Mouse (Mus musculus) cerebellum, adult 2 months (tissue): ENCODE results near the gene Metap2.

Source experiments
- CTCF ChIP-seq: fragments of 200-500 bp; IDR thresholded peaks from 2 replicates; pipeline ENCODE4 v1.5.1; 2011; ENCODE audit warnings: low read depth, mild to moderate bottlenecking, control low read depth, low read length, moderate library complexity, borderline replicate concordance; ENCODE audit not compliant: insufficient read depth
- POLR2A ChIP-seq: fragments of 200-500 bp; IDR thresholded peaks from 2 replicates; pipeline ENCODE4 v1.6.1; 2011; ENCODE audit warnings: low read length, control low read depth, borderline replicate concordance; ENCODE audit not compliant: insufficient read depth

- no peak for TF ChIP-seq POLR2A
- no peak for TF ChIP-seq CTCF
These were observed 34.5 kb upstream of the Metap2 start for GRCm38 (mm10) chr10:93931431-93931830.
